ENCODE assay signal across 22 mouse cellular contexts in genomic region chr19:14453486-14453885, GRCm38 (mm10).
DNase-seq lines count a peak whose midpoint lies in the region; ATAC-seq and TF ChIP-seq lines count a peak whose summit lies in the region.
"Had no signal": no experiment of that assay in that cellular context is flagged by ENCODE, and none has a peak within 500 bp of the region (broad histone marks: within the 10 kb centered on the region; RNA-seq: fewer than 3 reads in every experiment).

No protein-coding gene starts in this region.

- no peaks in the 10 kb centered on the region for H3K4me1 ChIP-seq in neural tube, embryonic 14.5 days (ENCODE audit: control insufficient read depth, insufficient read depth, low read length)
- H3K4me1 ChIP-seq in neural tube, embryonic 15.5 days: no peaks in the 10 kb centered on the region
- no peaks in the 10 kb centered on the region for H3K4me1 ChIP-seq in thymus, adult 2 months (replicated peaks; ENCODE audit: control insufficient read depth, insufficient read depth, low read length)
- H3K4me1 ChIP-seq: embryonic facial prominence, embryonic 12.5 days; limb, embryonic 15.5 days had no signal

- no peak overlapping the region for H3K4me3 ChIP-seq in neural tube, embryonic 14.5 days (ENCODE audit: low read depth, low read length)
- no peak overlapping the region for H3K4me3 ChIP-seq in neural tube, embryonic 15.5 days (replicated peaks)
- H3K4me3 ChIP-seq in thymus, adult 2 months (ENCODE audit: control insufficient read depth, insufficient read depth, low read length): no peak overlapping the region
- H3K4me3 ChIP-seq: embryonic facial prominence, embryonic 12.5 days; layer of hippocampus, adult 2 months; limb, embryonic 15.5 days; midbrain, embryonic 13.5 days had no signal

- intact Hi-C loops in heart, postnatal 14 days (cut with DNase I): no loop called here

- no peak for TF ChIP-seq POLR2A in thymus, adult 2 months (IDR thresholded peaks at IDR 0.05; ENCODE audit: control insufficient read depth, extremely low read depth, insufficient read depth, low read length, poor library complexity)

- TF ChIP-seq CTCF in thymus, adult 2 months (IDR thresholded peaks at IDR 0.05; ENCODE audit: borderline replicate concordance, control insufficient read depth, extremely low read depth, insufficient read depth, low read length, poor library complexity): no peak

- no peak for ATAC-seq in neural tube, embryonic 14.5 days (ENCODE audit: low read depth)
- ATAC-seq in neural tube, embryonic 15.5 days (ENCODE audit: low FRiP score): no peak
- no peak for ATAC-seq in erythroblast, adult 5-6 weeks (replicated peaks; ENCODE audit: low FRiP score, poor library complexity, severe bottlenecking)
- ATAC-seq: CD4-positive, CD25-positive, alpha-beta regulatory T cell, adult 4 months; forebrain, embryonic 16.5 days; lung, postnatal 0 days; midbrain, embryonic 13.5 days had no signal

- peak; percentile 78 for DNase-seq in heart, adult 11 months
- DNase-seq in heart, postnatal 14 days: no peak
- DNase-seq in cerebellum, postnatal 10 days: peak; percentile 72 to 83
- DNase-seq in thymus, adult 2 months: no peak
- DNase-seq: adrenal gland, postnatal 25 days; gastrocnemius, postnatal 36 days; kidney, adult 11 months; layer of hippocampus, postnatal 36 days; retina, postnatal 1 day; right cerebral cortex, postnatal 4 days had no signal

- no peak overlapping the region for H3K9ac ChIP-seq in neural tube, embryonic 14.5 days (replicated peaks; ENCODE audit: low read depth, low read length)
- no peak overlapping the region for H3K9ac ChIP-seq in neural tube, embryonic 15.5 days (replicated peaks)
- H3K9ac ChIP-seq: embryonic facial prominence, embryonic 12.5 days; limb, embryonic 15.5 days; midbrain, embryonic 13.5 days had no signal

- 0 out of 2 replicates have a peak overlapping the region, but pooled peaks have one; percentile 28 for H3K27ac ChIP-seq in neural tube, embryonic 14.5 days (ENCODE audit: low read depth, low read length)
- no peak overlapping the region for H3K27ac ChIP-seq in neural tube, embryonic 15.5 days (replicated peaks)
- H3K27ac ChIP-seq in thymus, adult 2 months (ENCODE audit: control insufficient read depth, insufficient read depth, low read length): no peak overlapping the region
- H3K27ac ChIP-seq: embryonic facial prominence, embryonic 12.5 days; kidney, postnatal 0 days; layer of hippocampus, adult 2 months; limb, embryonic 15.5 days; midbrain, embryonic 13.5 days; stomach, postnatal 0 days had no signal

- 75% methylated on average over 10 of the region's 10 CpGs for WGBS in neural tube, embryonic 14.5 days
- 68% methylated on average over 10 of the region's 10 CpGs for WGBS in neural tube, embryonic 15.5 days
- 94% methylated on average over 10 of the region's 10 CpGs for WGBS in thymus, adult 2 months

- H3K27me3 ChIP-seq in neural tube, embryonic 14.5 days (ENCODE audit: control insufficient read depth, insufficient read depth, low read length): no peaks in the 10 kb centered on the region
- H3K27me3 ChIP-seq in neural tube, embryonic 15.5 days (replicated peaks): no peaks in the 10 kb centered on the region
- H3K27me3 ChIP-seq in thymus, adult 2 months (ENCODE audit: control insufficient read depth, insufficient read depth, low read length): no peaks in the 10 kb centered on the region
- H3K27me3 ChIP-seq: embryonic facial prominence, embryonic 12.5 days; limb, embryonic 15.5 days had no signal

- peaks cover 8% of the 10 kb centered on the region for H3K36me3 ChIP-seq in neural tube, embryonic 14.5 days (ENCODE audit: control insufficient read depth, insufficient read depth, low read length)
- peaks cover 33% of the 10 kb centered on the region for H3K36me3 ChIP-seq in neural tube, embryonic 15.5 days
- H3K36me3 ChIP-seq in thymus, adult 2 months (ENCODE audit: control insufficient read depth, insufficient read depth, low read length): peaks cover 6% of the 10 kb centered on the region; the same call in 1 of the 2 replicates

- no peaks in the 10 kb centered on the region for H3K9me3 ChIP-seq in neural tube, embryonic 14.5 days (ENCODE audit: control insufficient read depth, low read length)
- H3K9me3 ChIP-seq in neural tube, embryonic 15.5 days (replicated peaks): no peaks in the 10 kb centered on the region
- H3K9me3 ChIP-seq: embryonic facial prominence, embryonic 12.5 days; limb, embryonic 15.5 days; midbrain, embryonic 13.5 days had no signal

- no peak overlapping the region for H3K4me2 ChIP-seq in neural tube, embryonic 14.5 days (ENCODE audit: low read depth, low read length)
- no peak overlapping the region for H3K4me2 ChIP-seq in neural tube, embryonic 15.5 days
- H3K4me2 ChIP-seq: embryonic facial prominence, embryonic 12.5 days; limb, embryonic 15.5 days; midbrain, embryonic 13.5 days had no signal

Comparison
In these comparisons a context has a peak if more than half of its experiments do, and no peak if none do; other contexts are left out.
1. DNase-seq: peak in heart, adult 11 months (single experiment) and cerebellum, postnatal 10 days (2 of 2); none in heart, postnatal 14 days (0 of 2) and thymus, adult 2 months (single experiment).